Mouse (Mus musculus) R1 (cell line): ENCODE data around the gene Sel1l3.

Source experiments
- DNase-seq: peaks from one replicate; pipeline ENCODE4 v3.0.0-alpha.2; 2018; ENCODE audit warnings: low read depth, low spot score

Sel1l3 gene

GRCm38 (mm10) chr5:53212782-53213710 lies 681 bp downstream of the Sel1l3 start:
- DNase-seq = no peak

DNA sequence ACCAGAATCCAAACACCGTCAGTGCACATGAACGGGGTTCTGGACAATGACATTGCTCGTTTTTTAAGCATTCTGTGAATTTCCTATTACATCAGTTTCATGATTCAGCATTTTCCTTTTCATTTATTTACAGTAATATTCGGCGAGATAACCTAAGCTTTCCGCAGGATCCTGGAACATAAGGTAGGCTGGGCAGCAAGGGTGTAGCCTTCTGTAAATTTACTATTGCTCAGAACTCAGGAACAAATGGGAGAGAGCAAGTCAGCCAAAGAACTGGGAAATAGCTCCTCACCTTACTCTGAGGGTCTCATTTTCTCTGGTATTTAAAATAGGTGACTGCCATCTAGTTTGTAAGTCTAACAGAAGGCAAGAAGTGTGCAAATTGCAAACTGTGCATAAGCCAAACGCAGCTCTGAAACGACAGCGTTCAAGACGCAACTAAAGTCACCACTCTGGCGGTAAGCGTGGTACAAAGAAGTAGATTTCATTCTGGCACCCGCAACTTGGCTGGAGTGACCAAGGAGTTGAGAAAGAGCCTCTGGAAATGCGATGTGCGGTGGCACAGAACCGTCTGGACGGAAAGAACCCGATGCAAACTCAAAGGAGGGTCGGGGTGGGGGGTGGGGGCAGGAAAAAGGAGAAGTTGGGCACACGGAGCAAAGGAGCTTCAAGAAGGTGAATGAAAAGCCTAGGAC lies 1.5 kb downstream of the Sel1l3 start:
- DNase-seq = no peak

DNA sequence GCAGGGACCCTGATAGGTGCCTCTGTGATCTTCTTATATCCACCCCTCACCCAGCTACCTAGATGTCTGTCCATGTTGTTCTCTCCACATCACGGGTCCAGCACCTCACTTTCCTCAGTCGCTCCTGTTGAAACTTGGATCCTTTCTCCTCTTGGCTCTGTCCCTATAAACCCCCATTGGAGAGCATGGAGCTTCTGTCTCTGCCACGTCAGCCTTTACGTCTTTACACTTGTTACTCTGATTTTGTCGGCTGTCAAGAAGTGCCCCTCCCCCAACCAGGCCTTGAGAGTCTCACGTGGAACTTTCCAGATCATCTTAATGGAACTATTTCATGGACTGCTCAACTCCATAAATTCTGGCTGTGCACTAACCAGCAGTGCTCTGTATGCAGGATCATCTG lies 2.5 kb downstream of the Sel1l3 start:
- DNase-seq = no peak

GRCm38 (mm10) chr5:53210481-53210880 lies 3.2 kb downstream of the Sel1l3 start:
- no peak for DNase-seq

GRCm38 (mm10) chr5:53209773-53210172 lies 4.0 kb downstream of the Sel1l3 start:
- DNase-seq = no peak

- no peak for DNase-seq
Measured at GRCm38 (mm10) chr5:53208731-53209130, 5.0 kb downstream of the Sel1l3 start.

DNA sequence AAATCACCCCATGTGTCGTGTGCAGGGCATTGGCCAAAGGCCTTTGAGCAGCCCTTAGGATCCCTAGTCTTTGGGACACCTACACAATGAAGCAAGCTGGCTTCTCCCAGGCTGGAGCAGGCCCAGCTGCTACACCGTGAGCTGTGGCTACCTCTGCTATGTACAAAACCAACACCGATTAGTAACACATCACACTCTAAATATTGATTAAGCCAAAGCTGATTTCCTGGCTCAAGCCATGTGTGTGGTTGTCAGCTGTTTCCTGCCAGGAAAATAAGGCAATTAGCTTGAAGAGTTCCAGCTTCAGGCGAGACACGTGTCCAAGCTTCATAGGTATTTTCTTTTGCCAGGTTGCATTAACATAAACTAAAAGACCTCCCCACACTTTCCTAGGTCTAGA lies 7.2 kb downstream of the Sel1l3 start:
- DNase-seq = no peak

DNA sequence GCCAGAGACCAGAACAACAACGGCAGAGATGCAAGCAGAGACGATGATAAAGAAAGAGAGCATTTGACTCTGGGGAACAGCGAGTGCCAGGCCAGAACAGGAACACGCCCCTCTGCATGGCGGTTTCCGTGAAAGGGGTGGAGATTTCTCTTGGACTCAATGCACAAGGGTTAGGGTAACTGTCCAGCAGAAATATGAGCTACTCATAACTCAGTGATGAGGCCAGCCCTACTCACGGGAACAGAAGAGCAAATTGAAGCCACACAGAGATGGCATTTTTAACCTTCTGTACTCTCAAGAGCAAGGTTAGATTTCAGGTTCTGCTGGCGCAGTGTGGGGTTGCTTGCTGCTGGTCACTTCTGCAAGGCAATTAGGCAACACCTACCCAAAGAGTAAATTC lies 11.0 kb downstream of the Sel1l3 start:
- no peak for DNase-seq

DNA sequence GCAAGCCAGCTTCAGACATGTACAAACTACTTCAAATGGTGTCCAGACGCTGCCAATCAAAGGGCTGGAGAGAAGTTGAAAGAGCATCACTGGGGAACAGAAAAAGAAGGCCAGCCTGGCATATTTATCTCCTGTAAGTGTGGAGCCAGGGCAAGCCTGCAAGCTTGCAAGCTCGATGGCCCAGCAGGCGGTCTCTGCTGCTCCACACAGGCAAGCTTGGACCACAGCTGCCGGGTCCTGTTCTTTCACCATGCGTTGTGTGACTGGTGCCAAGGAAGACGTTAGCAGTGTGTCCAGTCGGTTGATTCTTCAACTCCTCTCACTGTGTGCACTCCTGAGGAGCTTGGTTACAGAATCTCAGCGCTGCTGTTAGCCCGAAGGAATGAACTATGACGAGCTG lies 12.9 kb downstream of the Sel1l3 start:
- no peak for DNase-seq

GRCm38 (mm10) chr5:53198408-53198807 lies 15.3 kb downstream of the Sel1l3 start:
- no peak for DNase-seq

DNA sequence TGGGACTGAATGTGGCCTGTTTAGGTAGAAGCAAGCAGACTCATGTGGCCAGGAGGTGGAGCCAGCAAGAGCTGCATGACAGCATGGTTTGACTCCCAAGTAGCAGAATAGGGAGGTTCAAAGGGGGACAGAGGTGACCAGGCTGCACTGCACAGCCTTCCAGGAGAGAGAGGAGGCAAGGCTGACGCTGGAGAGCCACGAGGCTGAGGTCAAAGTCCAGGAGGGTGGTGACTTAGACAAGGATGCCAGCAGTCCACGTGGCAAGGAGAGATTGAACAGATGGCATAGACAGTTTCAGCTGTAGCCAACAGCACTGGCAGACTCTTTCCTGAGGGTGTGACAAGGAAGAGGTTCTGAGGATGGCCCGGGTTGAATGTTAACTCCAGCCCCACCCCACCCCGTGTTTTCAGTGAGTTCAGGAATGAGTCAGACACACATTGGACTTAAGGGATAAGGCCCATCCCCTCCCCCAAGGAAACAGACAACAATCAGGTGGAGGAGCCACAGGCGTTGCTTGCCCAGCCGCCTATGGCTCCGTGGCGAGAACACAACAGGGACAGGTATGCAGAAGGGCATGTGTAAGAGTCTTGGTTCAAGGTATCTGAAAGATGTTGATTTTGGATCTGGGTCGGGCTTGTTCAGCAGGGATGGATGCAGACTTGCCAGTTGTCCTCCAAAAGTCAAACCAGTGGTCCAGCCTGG lies 17.2 kb downstream of the Sel1l3 start:
- DNase-seq = no peak

DNA sequence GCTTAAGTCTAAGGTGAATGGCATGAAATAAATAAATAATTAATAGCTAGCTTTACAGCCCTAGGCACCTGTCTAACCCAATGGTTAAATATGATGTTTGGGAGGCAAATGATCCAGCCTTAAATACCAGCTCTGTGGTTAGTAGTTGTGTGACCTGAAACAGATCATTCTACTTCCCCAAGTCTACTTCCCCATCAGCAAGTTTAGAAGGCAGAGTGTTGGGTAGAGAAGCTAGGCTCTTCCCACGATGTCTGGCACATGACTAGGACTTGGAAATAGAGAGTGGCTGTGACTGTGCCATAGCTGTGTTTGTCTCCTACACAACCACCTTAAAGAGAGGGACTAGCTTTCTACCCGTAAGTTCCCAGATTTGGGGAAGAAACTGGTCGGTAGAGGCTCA lies 18.9 kb downstream of the Sel1l3 start:
- no peak for DNase-seq

- DNase-seq = no peak
Measured at GRCm38 (mm10) chr5:53194421-53194820, 19.3 kb downstream of the Sel1l3 start.

DNA sequence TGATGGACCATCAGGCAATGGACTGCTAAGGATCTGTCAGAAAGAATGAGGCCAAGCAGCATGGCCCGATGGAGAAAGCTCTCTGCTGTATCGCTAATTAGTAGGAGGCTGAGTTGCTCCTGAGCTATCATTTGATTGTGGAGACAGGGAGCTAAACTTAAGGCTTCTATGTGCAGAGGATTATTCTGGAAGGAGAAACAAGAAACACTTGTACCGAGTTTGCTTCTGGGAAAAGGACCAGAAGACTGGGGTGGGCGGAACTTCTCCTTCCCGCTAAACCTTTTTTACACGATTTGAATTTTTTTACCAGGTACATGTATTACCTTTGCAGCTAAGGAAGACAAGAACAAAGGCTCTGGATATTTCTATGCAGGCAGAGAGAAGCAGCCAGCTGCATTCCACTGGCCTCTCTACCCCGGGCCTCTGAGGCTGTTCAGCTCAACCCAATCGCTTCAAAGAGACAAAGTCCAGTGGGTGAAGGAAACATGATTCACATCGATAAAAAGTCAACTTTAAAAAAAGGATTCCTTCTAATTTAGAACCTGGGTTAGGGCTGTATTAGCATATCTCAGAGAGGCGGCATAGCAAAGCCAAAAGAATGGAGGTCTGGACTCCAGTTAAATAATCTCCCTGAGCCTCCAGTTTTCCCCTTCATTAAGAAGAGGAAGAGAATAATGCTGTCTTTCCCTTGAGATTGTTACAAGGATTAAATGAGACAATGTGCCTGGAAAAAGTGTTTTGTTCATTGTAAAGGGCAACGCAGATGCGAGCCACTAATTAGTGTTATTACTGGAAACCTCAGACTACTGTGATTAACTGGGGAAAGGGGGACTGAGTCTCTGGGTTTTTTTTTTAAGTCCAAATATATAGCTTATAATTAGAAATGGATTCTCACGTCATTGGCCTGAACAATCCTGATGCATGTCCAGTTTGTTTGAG lies 20.4 kb downstream of the Sel1l3 start:
- DNase-seq = no peak

DNA sequence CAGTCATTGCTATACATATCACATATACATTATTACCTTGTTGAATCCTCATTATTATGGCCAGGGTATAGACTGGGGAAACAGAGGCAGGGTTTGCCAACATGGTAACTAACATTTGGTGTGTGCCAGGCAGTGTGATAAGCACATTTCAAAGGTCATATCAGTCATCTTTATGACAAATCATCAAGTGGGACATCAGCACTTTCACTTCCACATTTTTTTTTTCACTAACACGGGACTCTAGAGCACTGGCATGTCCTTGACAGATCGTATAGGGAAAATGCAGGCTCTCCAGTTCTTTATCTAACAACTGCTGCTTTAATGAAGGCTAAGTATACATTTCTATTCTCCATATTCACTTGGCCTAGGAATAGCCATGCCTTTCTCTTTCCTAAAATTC lies 25.1 kb downstream of the Sel1l3 start:
- no peak for DNase-seq

- DNase-seq = no peak
Measured at GRCm38 (mm10) chr5:53187245-53187644, 26.5 kb downstream of the Sel1l3 start.

- no peak for DNase-seq
Measured at GRCm38 (mm10) chr5:53185803-53186202, 27.9 kb downstream of the Sel1l3 start.

DNA sequence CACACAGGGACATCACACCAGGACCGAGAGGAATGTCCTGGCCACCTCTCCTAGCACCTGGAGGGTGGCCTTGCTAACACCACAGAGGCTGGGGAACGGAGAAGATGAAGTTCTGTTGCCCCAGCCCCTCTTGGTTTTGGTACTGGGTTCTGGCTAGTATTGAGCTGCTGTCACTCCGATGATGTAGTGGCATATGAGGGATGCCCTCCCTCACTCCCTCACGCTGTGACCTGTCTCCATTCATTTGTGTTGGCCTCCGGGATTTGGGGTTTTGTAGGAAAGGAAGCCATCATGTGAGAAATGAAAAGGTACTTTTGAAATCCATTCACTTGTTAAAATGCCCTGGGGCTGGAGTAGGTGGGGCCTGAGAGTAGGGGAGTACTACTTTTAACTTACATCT lies 33.8 kb downstream of the Sel1l3 start:
- no peak for DNase-seq

GRCm38 (mm10) chr5:53176703-53177102 lies 37.0 kb downstream of the Sel1l3 start:
- peak; percentile 31 for DNase-seq

- DNase-seq = no peak
Measured at GRCm38 (mm10) chr5:53176075-53176474, 37.7 kb downstream of the Sel1l3 start.

DNA sequence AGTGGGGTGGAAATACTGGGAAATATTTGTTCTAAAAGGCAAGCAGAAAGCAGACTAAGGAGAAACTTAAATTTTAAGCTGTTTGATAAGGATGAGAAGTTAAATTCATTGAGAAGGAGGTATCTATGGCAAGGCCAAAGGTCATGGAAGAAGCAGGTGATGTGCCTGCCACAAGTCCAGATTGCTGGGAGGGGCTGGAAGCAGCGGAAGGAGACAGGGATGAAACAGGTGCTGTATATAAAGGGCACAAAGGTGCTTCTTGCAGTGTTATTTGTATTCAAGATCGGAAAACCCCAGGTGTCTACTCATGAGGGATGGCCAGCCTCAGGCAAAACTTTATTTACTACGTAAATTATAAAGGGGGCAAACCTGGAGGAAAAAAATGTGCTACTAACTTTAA lies 38.5 kb downstream of the Sel1l3 start:
- no peak for DNase-seq
